ENCODE assay signal across 32 mouse cellular contexts in genomic region chr7:138427441-138427840, GRCm38 (mm10). TPM values are rescaled to one million over a fixed set of nuclear protein-coding genes. Genes with fewer than 3 reads are reported as not detected.
DNase-seq lines count a peak whose midpoint lies in the region; ATAC-seq and TF ChIP-seq lines count a peak whose summit lies in the region.
"Had no signal": no experiment of that assay in that cellular context is flagged by ENCODE, and none has a peak within 500 bp of the region (broad histone marks: within the 10 kb centered on the region; RNA-seq: fewer than 3 reads in every experiment).

No protein-coding gene starts in this region.

- no peaks in the 10 kb centered on the region for H3K36me3 ChIP-seq in lung, embryonic 14.5 days (ENCODE audit: insufficient read depth)
- H3K36me3 ChIP-seq in embryonic facial prominence, embryonic 14.5 days (ENCODE audit: control insufficient read depth, insufficient read depth, low read length), result no peaks in the 10 kb centered on the region
- H3K36me3 ChIP-seq in forebrain, postnatal 0 days (ENCODE audit: insufficient read depth), result no peaks in the 10 kb centered on the region
- H3K36me3 ChIP-seq: forebrain, embryonic 10.5 days; heart, embryonic 15.5 days; intestine, embryonic 15.5 days; limb, embryonic 15.5 days; liver, embryonic 15.5 days; midbrain, embryonic 13.5 days; neural tube, embryonic 12.5 days had no signal

- no peak for TF ChIP-seq CTCF in lung, embryonic 14.5 days (IDR thresholded peaks at IDR 0.05; ENCODE audit: low read depth)
- no peak for TF ChIP-seq CTCF in forebrain, postnatal 0 days (IDR thresholded peaks at IDR 0.05; ENCODE audit: low read depth)

- peak; percentile 25 for DNase-seq in lung, embryonic 14.5 days
- DNase-seq in lung, adult 18-20 months, result no peak
- DNase-seq in embryo, embryonic 10.5 days (ENCODE audit: low spot score), result peak; percentile 53
- DNase-seq in embryonic facial prominence, embryonic 14.5 days (ENCODE audit: low spot score), result peak; percentile 52
- no peak for DNase-seq in frontal cortex, postnatal 36 days (ENCODE audit: low spot score in 2 of 2)
- no peak for DNase-seq in forebrain, postnatal 0 days
- DNase-seq: adrenal gland, postnatal 14 days; cerebellum, adult 9-10 months; gastrocnemius, adult 2 months; heart, postnatal 4 days; kidney, adult 8-10 months; kidney, postnatal 36 days; layer of hippocampus, postnatal 36 days; retina, postnatal 1 day; right cerebral cortex, postnatal 25 days; spleen, adult 18-20 months; thymus, postnatal 14 days had no signal

- H3K4me2 ChIP-seq in lung, embryonic 14.5 days, result no peak overlapping the region
- no peak overlapping the region for H3K4me2 ChIP-seq in embryonic facial prominence, embryonic 14.5 days (ENCODE audit: low read depth, low read length)
- H3K4me2 ChIP-seq in forebrain, postnatal 0 days (ENCODE audit: low read depth), result no peak overlapping the region
- H3K4me2 ChIP-seq: heart, embryonic 15.5 days; intestine, embryonic 15.5 days; limb, embryonic 15.5 days; liver, embryonic 15.5 days; midbrain, embryonic 13.5 days; neural tube, embryonic 12.5 days had no signal

- H3K4me1 ChIP-seq in lung, embryonic 14.5 days (ENCODE audit: insufficient read depth), result no peaks in the 10 kb centered on the region
- H3K4me1 ChIP-seq in embryonic facial prominence, embryonic 14.5 days (ENCODE audit: control insufficient read depth, insufficient read depth, low read length), result no peaks in the 10 kb centered on the region
- H3K4me1 ChIP-seq in forebrain, postnatal 0 days (ENCODE audit: insufficient read depth), result no peaks in the 10 kb centered on the region
- H3K4me1 ChIP-seq: heart, embryonic 15.5 days; intestine, embryonic 15.5 days; liver, embryonic 15.5 days; neural tube, embryonic 12.5 days had no signal

- no peak overlapping the region for H3K27ac ChIP-seq in lung, embryonic 14.5 days (ENCODE audit: low read depth)
- no peak overlapping the region for H3K27ac ChIP-seq in embryonic facial prominence, embryonic 14.5 days (replicated peaks; ENCODE audit: low read depth, low read length)
- H3K27ac ChIP-seq in forebrain, postnatal 0 days (ENCODE audit: low read depth, low read length), result no peak overlapping the region
- H3K27ac ChIP-seq: forebrain, embryonic 10.5 days; gastrocnemius, adult 2 months; heart, embryonic 15.5 days; intestine, embryonic 15.5 days; limb, embryonic 15.5 days; liver, embryonic 15.5 days; midbrain, embryonic 13.5 days; neural tube, embryonic 12.5 days had no signal

- WGBS in lung, embryonic 14.5 days, result 19% methylated on average over 3 of the region's 3 CpGs
- WGBS in embryonic facial prominence, embryonic 14.5 days, result 22% methylated on average over 3 of the region's 3 CpGs
- WGBS in forebrain, postnatal 0 days, result 55% methylated on average over 3 of the region's 3 CpGs

- no peak overlapping the region for H3K4me3 ChIP-seq in lung, embryonic 14.5 days (ENCODE audit: low read depth, low read length)
- no peak overlapping the region for H3K4me3 ChIP-seq in embryonic facial prominence, embryonic 14.5 days (ENCODE audit: low read depth, low read length)
- H3K4me3 ChIP-seq in forebrain, postnatal 0 days (ENCODE audit: low read depth, low read length), result no peak overlapping the region
- H3K4me3 ChIP-seq: forebrain, embryonic 10.5 days; gastrocnemius, adult 2 months; heart, embryonic 15.5 days; intestine, embryonic 15.5 days; limb, embryonic 15.5 days; liver, embryonic 15.5 days; midbrain, embryonic 13.5 days; neural tube, embryonic 12.5 days had no signal

- H3K9me3 ChIP-seq in lung, embryonic 14.5 days (ENCODE audit: low read depth, low read length), result no peaks in the 10 kb centered on the region
- H3K9me3 ChIP-seq in embryonic facial prominence, embryonic 14.5 days (ENCODE audit: control insufficient read depth, low read length), result no peaks in the 10 kb centered on the region
- no peaks in the 10 kb centered on the region for H3K9me3 ChIP-seq in forebrain, postnatal 0 days (ENCODE audit: low read length)
- H3K9me3 ChIP-seq: forebrain, embryonic 10.5 days; heart, embryonic 15.5 days; intestine, embryonic 15.5 days; limb, embryonic 15.5 days; liver, embryonic 15.5 days; midbrain, embryonic 13.5 days; neural tube, embryonic 12.5 days had no signal

- peak; percentile 35; the same call in 1 of the 2 replicates for ATAC-seq in lung, embryonic 14.5 days (ENCODE audit: insufficient read depth)
- ATAC-seq in embryonic facial prominence, embryonic 14.5 days (ENCODE audit: low read depth), result no peak
- ATAC-seq in megakaryocyte-erythroid progenitor cell, adult 5-6 weeks (replicated peaks; ENCODE audit: low FRiP score, low TSS enrichment, poor library complexity, severe bottlenecking), result no peak
- ATAC-seq in forebrain, postnatal 0 days, result no peak
- ATAC-seq: forebrain, embryonic 16.5 days; hindbrain, embryonic 16.5 days; intestine, embryonic 15.5 days; lung, postnatal 0 days; midbrain, embryonic 13.5 days had no signal

- no peak overlapping the region for H3K9ac ChIP-seq in lung, embryonic 14.5 days
- no peak overlapping the region for H3K9ac ChIP-seq in embryonic facial prominence, embryonic 14.5 days (ENCODE audit: low read depth, low read length)
- H3K9ac ChIP-seq in forebrain, postnatal 0 days, result no peak overlapping the region
- H3K9ac ChIP-seq: heart, embryonic 15.5 days; intestine, embryonic 15.5 days; limb, embryonic 15.5 days; liver, embryonic 15.5 days; midbrain, embryonic 13.5 days; neural tube, embryonic 12.5 days had no signal

- no peaks in the 10 kb centered on the region; the same call in 1 of the 2 replicates for H3K27me3 ChIP-seq in lung, embryonic 14.5 days (ENCODE audit: insufficient read depth, low read length)
- no peaks in the 10 kb centered on the region for H3K27me3 ChIP-seq in embryonic facial prominence, embryonic 14.5 days (replicated peaks; ENCODE audit: control insufficient read depth, insufficient read depth, low read length)
- no peaks in the 10 kb centered on the region; the same call in 1 of the 2 replicates for H3K27me3 ChIP-seq in forebrain, postnatal 0 days (ENCODE audit: insufficient read depth, low read length)
- H3K27me3 ChIP-seq: heart, embryonic 15.5 days; intestine, embryonic 15.5 days; limb, embryonic 15.5 days; liver, embryonic 15.5 days; midbrain, embryonic 13.5 days; neural tube, embryonic 12.5 days had no signal

RNA-seq across cellular contexts. Expression of gene Tcerg1l, which starts 29.9 kb away (rescaled TPM):
- polyA plus RNA-seq in lung, embryonic 14.5 days (2014; fragmentation: Nextera tagmentation; extraction: Ambion mirVana), result 0.57 and 0.88 TPM in 2 replicates
- polyA plus RNA-seq in embryonic facial prominence, embryonic 14.5 days (2014; fragmentation: Nextera tagmentation; extraction: Ambion mirVana), result 2.1 and 3.3 TPM in 2 replicates
- not detected in 2 replicates for total RNA-seq in megakaryocyte-erythroid progenitor cell, adult 5-6 weeks (2014; fragmentation: Nextera tagmentation)
- not detected in 2 replicates for total RNA-seq in megakaryocyte-erythroid progenitor cell, adult 5-6 weeks (2017)
- 18.7 and 21.6 TPM in 2 replicates for total RNA-seq in forebrain, postnatal 0 days (2014; rRNA removed)
- polyA plus RNA-seq in forebrain, postnatal 0 days (2015; fragmentation: Nextera tagmentation; extraction: Ambion mirVana), result 17.5 and 22.1 TPM in 2 replicates
- total RNA-seq: common myeloid progenitor, adult 5-6 weeks; gastrocnemius, adult 2 months; heart, postnatal 4 days; MEL; monocyte, adult 5-6 weeks had no signal
- polyA plus RNA-seq: C2C12; liver, embryonic 15.5 days had no signal

Comparison
In these comparisons a context has a peak if more than half of its experiments do, and no peak if none do; other contexts are left out.
1. DNase-seq: peak in lung, embryonic 14.5 days (single experiment), embryo, embryonic 10.5 days (single experiment) and embryonic facial prominence, embryonic 14.5 days (single experiment); none in lung, adult 18-20 months (0 of 2), frontal cortex, postnatal 36 days (0 of 2) and forebrain, postnatal 0 days (single experiment).